Mouse (Mus musculus): ENCODE measurements around the gene Tuft1. TPM values are rescaled to one million over a fixed set of nuclear protein-coding genes. Genes with fewer than 3 reads are reported as not detected.
A peak's percentile ranks its signal among the peaks of the same experiment; 100 is the strongest.
"Not testable (repeated sequence)": the region's sequence is repeated elsewhere in the genome, so short reads cannot be mapped to it uniquely, and the experiment has no call there.

Gene Tuft1
- polyA plus RNA-seq, 1 experiment from 2014 or later: 62.3 TPM

- DNase-seq (ENCODE audit: low read depth, low spot score) (no peak), ATAC-seq (no peak)
- in situ Hi-C loops (cut with MboI; ENCODE audit: low pct_unique_long_range_greater_than_20kb): no loop called here
- CTCF ChIA-PET: interaction anchor here (1.4 kb wide), 1 partner anchor 70 kb away, joined by 3 read pairs; no protein-coding TSS in a partner anchor
- POLR2A ChIA-PET: no interaction called here
- no peaks in the 10 kb centered on the region for H3K27me3 ChIP-seq
- TF ChIP-seq CTCF (IDR thresholded peaks at IDR 0.05): no peak
Measured at GRCm38 (mm10) chr3:94650409-94650808, 8.3 kb downstream of the Tuft1 start.

GRCm38 (mm10) chr3:94648755-94649590, 9.7 kb downstream of the Tuft1 start:
- ChIA-PET CTCF (no interaction called here), POLR2A (no interaction called here)
- no peak for TF ChIP-seq CTCF (IDR thresholded peaks at IDR 0.05)
- in situ Hi-C loops (cut with MboI; ENCODE audit: low pct_unique_long_range_greater_than_20kb): no loop called here
- ATAC-seq (peak; percentile 97), DNase-seq (ENCODE audit: low read depth, low spot score) (peak; percentile 90)
- no peaks in the 10 kb centered on the region for H3K27me3 ChIP-seq

GRCm38 (mm10) chr3:94642495-94643162, 16.0 kb downstream of the Tuft1 start, which contains the start of gene Gm10972:
Gene Gm10972 (plus strand): TSS chr3:94643112.
- CTCF ChIA-PET; in situ Hi-C loops (cut with MboI; ENCODE audit: low pct_unique_long_range_greater_than_20kb); ATAC-seq; DNase-seq (ENCODE audit: low read depth, low spot score); H3K27me3 ChIP-seq; POLR2A ChIA-PET: not testable (repeated sequence)

- DNase-seq (ENCODE audit: low read depth, low spot score) (no peak), ATAC-seq (no peak)
- in situ Hi-C loops (cut with MboI; ENCODE audit: low pct_unique_long_range_greater_than_20kb): loop anchor here (5.0 kb wide), 1 partner anchor 72 kb away; no protein-coding TSS in a partner anchor
- POLR2A ChIA-PET: no interaction called here
- CTCF ChIA-PET: no interaction called here
- no peaks in the 10 kb centered on the region for H3K27me3 ChIP-seq
- TF ChIP-seq CTCF (IDR thresholded peaks at IDR 0.05): no peak
Measured at GRCm38 (mm10) chr3:94629876-94630275, 28.8 kb downstream of the Tuft1 start.

- H3K27me3 ChIP-seq: no peaks in the 10 kb centered on the region
- CTCF ChIA-PET: interaction anchor here (0.7 kb wide), 1 partner anchor 12 kb away, joined by 3 read pairs; no protein-coding TSS in a partner anchor
- in situ Hi-C loops (cut with MboI; ENCODE audit: low pct_unique_long_range_greater_than_20kb): loop anchor here (5.0 kb wide), 1 partner anchor 74 kb away; no protein-coding TSS in a partner anchor
- DNase-seq (ENCODE audit: low read depth, low spot score) (no peak), ATAC-seq (no peak)
- POLR2A ChIA-PET: no interaction called here
- TF ChIP-seq CTCF (IDR thresholded peaks at IDR 0.05): no peak
Measured at GRCm38 (mm10) chr3:94628712-94629111, 30.0 kb downstream of the Tuft1 start.

GRCm38 (mm10) chr3:94624281-94624680, 34.4 kb downstream of the Tuft1 start:
- in situ Hi-C loops (cut with MboI; ENCODE audit: low pct_unique_long_range_greater_than_20kb): no loop called here
- ChIA-PET POLR2A (no interaction called here), CTCF (interaction anchor here (0.8 to 1.5 kb wide), 3 partner anchors 9 to 23 kb away, joined by 3 to 5 read pairs (median 4); no protein-coding TSS in a partner anchor)
- no peaks in the 10 kb centered on the region for H3K27me3 ChIP-seq
- DNase-seq (ENCODE audit: low read depth, low spot score) (no peak), ATAC-seq (peak; percentile 17)
- no peak for TF ChIP-seq CTCF (IDR thresholded peaks at IDR 0.05)

- ATAC-seq: no peak
- ChIA-PET POLR2A (no interaction called here), CTCF (interaction anchor here (1.2 kb wide), 1 partner anchor 16 kb away, joined by 4 read pairs; no protein-coding TSS in a partner anchor)
- TF ChIP-seq CTCF (IDR thresholded peaks at IDR 0.05): no peak
- H3K27me3 ChIP-seq: no peaks in the 10 kb centered on the region
- no peak for DNase-seq (ENCODE audit: low read depth, low spot score)
- in situ Hi-C loops (cut with MboI; ENCODE audit: low pct_unique_long_range_greater_than_20kb): no loop called here
Measured at GRCm38 (mm10) chr3:94622550-94622949, 36.1 kb downstream of the Tuft1 start.

GRCm38 (mm10) chr3:94621740-94622507, 36.7 kb downstream of the Tuft1 start:
- ChIA-PET POLR2A (no interaction called here), CTCF (interaction anchor here (1.2 kb wide), 1 partner anchor 17 kb away, joined by 4 read pairs; no protein-coding TSS in a partner anchor)
- in situ Hi-C loops (cut with MboI; ENCODE audit: low pct_unique_long_range_greater_than_20kb): no loop called here
- TF ChIP-seq CTCF (IDR thresholded peaks at IDR 0.05): no peak
- ATAC-seq (no peak), DNase-seq (ENCODE audit: low read depth, low spot score) (no peak)
- H3K27me3 ChIP-seq: no peaks in the 10 kb centered on the region

- ATAC-seq (no peak), DNase-seq (ENCODE audit: low read depth, low spot score) (no peak)
- H3K27me3 ChIP-seq: no peaks in the 10 kb centered on the region
- POLR2A ChIA-PET: no interaction called here
- TF ChIP-seq CTCF (IDR thresholded peaks at IDR 0.05): peak; percentile 89
- in situ Hi-C loops (cut with MboI; ENCODE audit: low pct_unique_long_range_greater_than_20kb): no loop called here
- CTCF ChIA-PET: interaction anchor here (1.4 to 3.0 kb wide), 3 partner anchors 12 to 149 kb away, joined by 3 to 11 read pairs (median 3); no protein-coding TSS in a partner anchor
Measured at GRCm38 (mm10) chr3:94616717-94617116, 42.0 kb downstream of the Tuft1 start.

GRCm38 (mm10) chr3:94613258-94613878, 45.3 kb downstream of the Tuft1 start:
- ATAC-seq (no peak), DNase-seq (ENCODE audit: low read depth, low spot score) (no peak)
- POLR2A ChIA-PET: no interaction called here
- H3K27me3 ChIP-seq: no peaks in the 10 kb centered on the region
- no peak for TF ChIP-seq CTCF (IDR thresholded peaks at IDR 0.05)
- CTCF ChIA-PET: interaction anchor here (0.9 to 4.3 kb wide), 3 partner anchors 12 to 110 kb away, joined by 3 to 24 read pairs (median 3); no protein-coding TSS in a partner anchor
- in situ Hi-C loops (cut with MboI; ENCODE audit: low pct_unique_long_range_greater_than_20kb): no loop called here
